Mouse (Mus musculus) embryonic facial prominence, embryonic 12.5 days (tissue): ENCODE data around the gene Hyal1. TPM values are rescaled to one million over a fixed set of nuclear protein-coding genes. Genes with fewer than 3 reads are reported as not detected.
"Not testable (repeated sequence)": the region's sequence is repeated elsewhere in the genome, so short reads cannot be mapped to it uniquely, and the experiment has no call there.

ENCODE experiments used
- ATAC-seq: fragments of 200-750 bp; cut with Nextera tagmentation; 2 replicates; pipeline ENCODE4 v1.8.0; 2017; ENCODE audit not compliant: insufficient number of reproducible peaks, insufficient read depth, low FRiP score, low TSS enrichment
- H3K27ac ChIP-seq: fragments of 300-500 bp; sonication (generic); 2 replicates; pipeline ENCODE4 v1.5.1; 2016; ENCODE audit warnings: mild to moderate bottlenecking
- H3K27me3 ChIP-seq: fragments of 300-500 bp; sonication (generic); 2 replicates; pipeline ENCODE4 v1.6.1; 2016; ENCODE audit warnings: mild to moderate bottlenecking, moderate library complexity
- H3K36me3 ChIP-seq: fragments of 300-500 bp; sonication (generic); 2 replicates; pipeline ENCODE4 v1.6.1; 2016; ENCODE audit warnings: mild to moderate bottlenecking
- H3K4me1 ChIP-seq: fragments of 300-500 bp; sonication (generic); 2 replicates; pipeline ENCODE4 v1.6.1; 2016
- H3K4me2 ChIP-seq: fragments of 300-500 bp; sonication (generic); replicated peaks from 2 replicates; pipeline ENCODE4 v1.6.1; 2016; ENCODE audit warnings: mild to moderate bottlenecking, moderate library complexity
- H3K4me3 ChIP-seq: fragments of 300-500 bp; sonication (generic); 2 replicates; pipeline ENCODE4 v1.5.1; 2016; ENCODE audit warnings: mild to moderate bottlenecking
- H3K9ac ChIP-seq: fragments of 300-500 bp; sonication (generic); 2 replicates; pipeline ENCODE4 v1.6.1; 2016; ENCODE audit warnings: mild to moderate bottlenecking, moderate library complexity
- H3K9me3 ChIP-seq: fragments of 300-500 bp; sonication (generic); 2 replicates; pipeline ENCODE4 v1.6.1; 2016; ENCODE audit warnings: mild to moderate bottlenecking, moderate library complexity
- whole genome bisulfite sequencing: fragments of 180-500 bp; shearing (Covaris S2); methylation state at CpG from one replicate; pipeline ENCODE4 v1.1.7; 2016; 5-methylcytosine and 5-hydroxymethylcytosine counted together
- polyA plus RNA-seq: library from polyadenylated mRNA; unstranded; fragments of >200 nt; fragmentation: Nextera tagmentation; extraction: Ambion mirVana; gene quantifications from 2 replicates; pipeline ENCODE4 v1.2.1, GENCODE M21; 2016

Gene Hyal1
- polyA plus RNA-seq, 1 experiment from 2014 or later = 12.2 TPM

GRCm38 (mm10) chr9:107566041-107566709 is 10.6 kb upstream of the Hyal1 start:
- Histone ChIP-seq H3K27ac (peak overlapping the region; percentile 64), H3K4me1 (peaks cover 42% of the 10 kb centered on the region), H3K4me2 (no peak overlapping the region)

GRCm38 (mm10) chr9:107566855-107567254 is 9.9 kb upstream of the Hyal1 start:
- no peak overlapping the region for H3K9ac ChIP-seq
- peaks cover 33% of the 10 kb centered on the region for H3K36me3 ChIP-seq
- no peak for ATAC-seq
- peaks cover 47% of the 10 kb centered on the region for H3K4me1 ChIP-seq
- H3K4me2 ChIP-seq = 0 out of 2 replicates have a peak overlapping the region, but pooled peaks have one; percentile 86
- no peaks in the 10 kb centered on the region for H3K9me3 ChIP-seq
- WGBS = 57% methylated on average over 3 of the region's 3 CpGs
- no peak overlapping the region for H3K4me3 ChIP-seq
- no peaks in the 10 kb centered on the region for H3K27me3 ChIP-seq
- peak overlapping the region; percentile 64; the same call in 1 of the 2 replicates for H3K27ac ChIP-seq

More at GRCm38 (mm10) chr9:107566041-107566709, 10.6 kb upstream of the Hyal1 start:
- Histone ChIP-seq H3K4me3 (no peak overlapping the region), H3K9me3 (no peaks in the 10 kb centered on the region), H3K9ac (0 out of 2 replicates have a peak overlapping the region, but pooled peaks have one; percentile 3), H3K27me3 (no peaks in the 10 kb centered on the region), H3K36me3 (peaks cover 33% of the 10 kb centered on the region)
- ATAC-seq = no peak
- WGBS = 59% methylated on average over 15 of the region's 15 CpGs

GRCm38 (mm10) chr9:107567702-107568319 is 8.9 kb upstream of the Hyal1 start, which contains the start of gene Hyal2:
Gene Hyal2 (plus strand): TSS chr9:107567945.
- H3K27ac ChIP-seq = peak within 1 kb of the TSS; percentile 88
- no peaks in the 10 kb centered on the region for H3K9me3 ChIP-seq
- peak within 1 kb of the TSS; percentile 89 for H3K4me3 ChIP-seq
- peak within 1 kb of the TSS; percentile 84 for H3K9ac ChIP-seq
- no peaks in the 10 kb centered on the region for H3K27me3 ChIP-seq
- peaks cover 42% of the 10 kb centered on the region for H3K4me1 ChIP-seq
- WGBS = 7% methylated on average over 18 of the region's 18 CpGs
- peak within 1 kb of the TSS; percentile 86 for H3K4me2 ChIP-seq
- peaks cover 38% of the 10 kb centered on the region for H3K36me3 ChIP-seq
- ATAC-seq = no peak

- H3K4me3 ChIP-seq = peak overlapping the region; percentile 89
- no peaks in the 10 kb centered on the region for H3K9me3 ChIP-seq
- WGBS = under 1% methylated on average over 41 of the region's 41 CpGs
- H3K27me3 ChIP-seq = no peaks in the 10 kb centered on the region
- peak; percentile 83 for ATAC-seq
- peak overlapping the region; percentile 86 for H3K4me2 ChIP-seq
- H3K36me3 ChIP-seq = peaks cover 46% of the 10 kb centered on the region
- peak overlapping the region; percentile 88 for H3K27ac ChIP-seq
- peaks cover 40% of the 10 kb centered on the region for H3K4me1 ChIP-seq
- H3K9ac ChIP-seq = peak overlapping the region; percentile 84
Observed at GRCm38 (mm10) chr9:107568331-107569261, 8.1 kb upstream of the Hyal1 start.

GRCm38 (mm10) chr9:107569270-107569669 is 7.5 kb upstream of the Hyal1 start:
- Histone ChIP-seq H3K9ac (peak overlapping the region; percentile 84), H3K27ac (peak overlapping the region; percentile 88), H3K36me3 (peaks cover 50% of the 10 kb centered on the region), H3K4me3 (peak overlapping the region; percentile 89), H3K9me3 (no peaks in the 10 kb centered on the region), H3K4me1 (peaks cover 33% of the 10 kb centered on the region), H3K27me3 (no peaks in the 10 kb centered on the region), H3K4me2 (peak overlapping the region; percentile 86)
- WGBS = 0% methylated on average over 23 of the region's 23 CpGs
- peak; percentile 1; the same call in 1 of the 2 replicates for ATAC-seq

GRCm38 (mm10) chr9:107570016-107570415 is 6.7 kb upstream of the Hyal1 start:
- H3K4me3 ChIP-seq = peak overlapping the region; percentile 89
- peak overlapping the region; percentile 88 for H3K27ac ChIP-seq
- peaks cover 32% of the 10 kb centered on the region for H3K4me1 ChIP-seq
- peak overlapping the region; percentile 86 for H3K4me2 ChIP-seq
- H3K36me3 ChIP-seq = peaks cover 53% of the 10 kb centered on the region
- peak overlapping the region; percentile 84 for H3K9ac ChIP-seq
- H3K27me3 ChIP-seq = no peaks in the 10 kb centered on the region
- H3K9me3 ChIP-seq = no peaks in the 10 kb centered on the region
- no peak for ATAC-seq
- 47% methylated on average over 13 of the region's 13 CpGs for WGBS

- Histone ChIP-seq H3K27me3 (no peaks in the 10 kb centered on the region), H3K9ac (peak overlapping the region; percentile 84), H3K36me3 (peaks cover 47% of the 10 kb centered on the region), H3K4me1 (peaks cover 32% of the 10 kb centered on the region), H3K27ac (no peak overlapping the region), H3K4me3 (peak overlapping the region; percentile 89), H3K9me3 (no peaks in the 10 kb centered on the region), H3K4me2 (peak overlapping the region; percentile 86)
- no peak for ATAC-seq
- 92% methylated on average over 21 of the region's 21 CpGs for WGBS
Observed at GRCm38 (mm10) chr9:107570845-107571244, 5.9 kb upstream of the Hyal1 start.

- Histone ChIP-seq H3K4me2 (peak overlapping the region; percentile 86), H3K36me3 (peaks cover 44% of the 10 kb centered on the region), H3K9me3 (no peaks in the 10 kb centered on the region), H3K27me3 (no peaks in the 10 kb centered on the region), H3K27ac (no peak overlapping the region), H3K9ac (peak overlapping the region; percentile 84; the same call in 1 of the 2 replicates), H3K4me3 (no peak overlapping the region), H3K4me1 (peaks cover 40% of the 10 kb centered on the region)
- ATAC-seq = no peak
- WGBS = 95% methylated on average over 22 of the region's 22 CpGs
Observed at GRCm38 (mm10) chr9:107571534-107572326, 5.0 kb upstream of the Hyal1 start.

- WGBS = 97% methylated on average over 2 of the region's 2 CpGs
- H3K9ac ChIP-seq = no peak overlapping the region
Observed at GRCm38 (mm10) chr9:107572327-107572662, 4.4 kb upstream of the Hyal1 start.

GRCm38 (mm10) chr9:107573774-107574173 is 3.0 kb upstream of the Hyal1 start:
- not testable (repeated sequence) for H3K4me2 ChIP-seq, H3K27me3 ChIP-seq, H3K9me3 ChIP-seq, ATAC-seq, H3K27ac ChIP-seq, H3K4me3 ChIP-seq, H3K9ac ChIP-seq
- Histone ChIP-seq H3K36me3 (peaks cover 44% of the 10 kb centered on the region), H3K4me1 (peaks cover 41% of the 10 kb centered on the region)
- WGBS = 87% methylated on average over 6 of the region's 6 CpGs

More at GRCm38 (mm10) chr9:107572327-107572662, 4.4 kb upstream of the Hyal1 start:
- Histone ChIP-seq H3K27me3 (no peaks in the 10 kb centered on the region), H3K4me1 (peaks cover 40% of the 10 kb centered on the region), H3K4me2 (no peak overlapping the region), H3K4me3 (no peak overlapping the region), H3K9me3 (no peaks in the 10 kb centered on the region), H3K27ac (no peak overlapping the region), H3K36me3 (peaks cover 44% of the 10 kb centered on the region)
- no peak for ATAC-seq
